Mouse (Mus musculus): ENCODE data around the gene Ift140. TPM values are rescaled to one million over a fixed set of nuclear protein-coding genes. Genes with fewer than 3 reads are reported as not detected.

The Ift140 gene
- polyA plus RNA-seq, 1 experiment from 2014 or later, result 28.4 TPM

DNA sequence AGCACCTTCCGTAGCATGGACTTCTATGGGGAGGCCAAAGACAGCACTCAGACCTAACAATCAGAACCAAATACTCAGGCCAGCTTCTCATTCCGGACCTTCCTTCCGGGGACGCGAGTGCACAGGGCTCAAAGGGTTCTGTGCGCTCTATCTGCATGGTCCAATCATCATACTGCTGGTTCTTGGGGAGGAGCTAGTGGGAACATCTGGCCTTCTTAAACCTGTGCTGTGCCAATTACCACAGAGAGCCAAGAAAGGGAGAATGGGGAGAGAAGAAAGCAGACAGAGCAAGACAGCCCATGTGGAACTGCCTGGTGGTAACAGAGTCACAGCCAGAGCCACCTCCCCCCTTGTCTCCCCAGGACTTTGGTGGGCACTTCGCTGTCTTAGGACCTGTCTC is 50.7 kb downstream of the Ift140 start:
- Histone ChIP-seq H3K9ac (replicated peaks; ENCODE audit: low read depth, low read length) (no peak overlapping the region), H3K27ac (ENCODE audit: low read length) (no peak overlapping the region), H3K4me1 (replicated peaks; ENCODE audit: control insufficient read depth, insufficient read depth, low read length) (no peaks in the 10 kb centered on the region), H3K4me2 (ENCODE audit: low read length) (no peak overlapping the region), H3K27me3 (replicated peaks; ENCODE audit: control insufficient read depth, insufficient read depth, low read length) (no peaks in the 10 kb centered on the region), H3K9me3 (ENCODE audit: control insufficient read depth, low read length) (no peaks in the 10 kb centered on the region), H3K36me3 (ENCODE audit: control insufficient read depth, insufficient read depth) (peaks cover 8% of the 10 kb centered on the region; the same call in 1 of the 2 replicates), H3K4me3 (replicated peaks; ENCODE audit: low read length) (no peak overlapping the region)
- ATAC-seq, result no peak
- WGBS, result 90% methylated on average over 7 of the region's 7 CpGs

DNA sequence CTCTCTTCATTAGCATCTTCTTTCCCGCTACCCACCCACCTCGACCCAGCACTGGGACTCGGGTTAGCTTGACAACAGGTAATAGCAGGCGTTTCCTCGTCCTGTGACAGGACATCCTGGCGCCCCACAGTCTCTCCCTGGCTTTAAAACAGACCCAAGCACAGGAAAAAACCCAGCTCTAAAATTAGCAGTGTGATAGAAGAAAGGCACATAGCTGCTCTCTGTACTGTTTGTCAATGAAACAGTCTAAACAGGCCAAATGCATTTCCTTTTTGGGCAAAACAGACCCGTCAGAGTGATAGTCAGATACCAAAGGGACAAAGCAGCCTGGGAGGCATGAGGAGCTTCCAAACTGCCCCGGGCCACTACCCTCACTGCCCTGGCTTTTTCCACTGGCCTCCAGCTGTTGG is 51.6 kb downstream of the Ift140 start:
- H3K4me1 ChIP-seq (replicated peaks; ENCODE audit: control insufficient read depth, insufficient read depth, low read length), result no peaks in the 10 kb centered on the region
- no peak overlapping the region for H3K27ac ChIP-seq (ENCODE audit: low read length)
- no peak for ATAC-seq
- 77% methylated on average over 8 of the region's 8 CpGs for WGBS
- H3K4me3 ChIP-seq (replicated peaks; ENCODE audit: low read length), result no peak overlapping the region
- peaks cover 5% of the 10 kb centered on the region; the same call in 1 of the 2 replicates for H3K36me3 ChIP-seq (ENCODE audit: control insufficient read depth, insufficient read depth)
- H3K4me2 ChIP-seq (ENCODE audit: low read length), result no peak overlapping the region
- no peak overlapping the region for H3K9ac ChIP-seq (replicated peaks; ENCODE audit: low read depth, low read length)
- no peaks in the 10 kb centered on the region for H3K27me3 ChIP-seq (replicated peaks; ENCODE audit: control insufficient read depth, insufficient read depth, low read length)
- H3K9me3 ChIP-seq (ENCODE audit: control insufficient read depth, low read length), result no peaks in the 10 kb centered on the region

DNA sequence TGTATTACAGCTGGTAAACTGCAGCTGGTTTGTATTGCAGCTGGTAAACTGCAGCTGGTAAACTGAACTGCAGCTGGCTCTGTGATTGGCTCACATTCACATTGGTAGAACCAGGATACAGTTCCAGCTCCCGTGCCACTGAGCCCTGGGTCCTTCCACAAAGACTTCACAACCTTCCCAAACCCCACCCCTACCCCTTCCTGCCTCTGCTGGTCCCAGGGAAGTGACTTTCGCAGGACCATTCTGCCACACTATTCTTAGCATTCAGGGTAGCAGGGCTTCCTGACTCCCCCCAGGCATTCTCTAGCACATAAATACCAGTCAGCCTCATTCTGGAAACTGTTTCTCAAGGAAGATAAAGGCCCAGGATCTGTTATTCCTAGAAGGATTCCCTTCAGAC is 52.8 kb downstream of the Ift140 start:
- Histone ChIP-seq H3K4me1 (replicated peaks; ENCODE audit: control insufficient read depth, insufficient read depth, low read length) (no peaks in the 10 kb centered on the region), H3K27ac (ENCODE audit: low read length) (no peak overlapping the region), H3K9ac (replicated peaks; ENCODE audit: low read depth, low read length) (no peak overlapping the region), H3K4me3 (replicated peaks; ENCODE audit: low read length) (no peak overlapping the region), H3K4me2 (ENCODE audit: low read length) (no peak overlapping the region), H3K27me3 (replicated peaks; ENCODE audit: control insufficient read depth, insufficient read depth, low read length) (no peaks in the 10 kb centered on the region), H3K9me3 (ENCODE audit: control insufficient read depth, low read length) (no peaks in the 10 kb centered on the region), H3K36me3 (ENCODE audit: control insufficient read depth, insufficient read depth) (0 out of 2 replicates have a peak, but pooled peaks cover 2% of the 10 kb centered on the region)
- ATAC-seq, result no peak
- 74% methylated on average over 2 of the region's 2 CpGs for WGBS

DNA sequence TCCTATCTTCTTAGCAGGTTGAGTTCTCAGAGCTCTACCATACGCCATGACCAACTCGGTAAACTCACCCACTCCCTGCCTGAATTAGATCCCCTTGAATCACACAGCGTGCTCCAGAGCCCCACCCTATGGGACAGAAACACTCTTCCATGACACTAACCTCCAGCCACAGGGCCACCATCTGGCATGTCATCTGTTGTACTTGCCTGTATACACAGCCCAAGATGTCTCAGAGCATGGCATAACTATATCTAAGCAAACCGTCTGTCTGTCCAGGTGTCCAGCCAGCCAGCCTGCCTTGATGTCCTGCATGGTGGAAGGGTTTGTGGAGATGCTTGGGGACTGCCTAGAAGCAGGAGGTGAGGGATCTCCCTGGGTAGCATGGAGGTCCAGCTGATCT is 61.0 kb downstream of the Ift140 start:
- ATAC-seq, result no peak
- H3K27ac ChIP-seq (ENCODE audit: low read length), result no peak overlapping the region
- no peaks in the 10 kb centered on the region for H3K36me3 ChIP-seq (ENCODE audit: control insufficient read depth, insufficient read depth)
- WGBS, result 85% methylated on average over 4 of the region's 4 CpGs
- no peak overlapping the region for H3K9ac ChIP-seq (replicated peaks; ENCODE audit: low read depth, low read length)
- H3K4me2 ChIP-seq (ENCODE audit: low read length), result no peak overlapping the region
- H3K4me3 ChIP-seq (replicated peaks; ENCODE audit: low read length), result no peak overlapping the region
- no peaks in the 10 kb centered on the region for H3K9me3 ChIP-seq (ENCODE audit: control insufficient read depth, low read length)
- no peaks in the 10 kb centered on the region for H3K27me3 ChIP-seq (replicated peaks; ENCODE audit: control insufficient read depth, insufficient read depth, low read length)
- H3K4me1 ChIP-seq (replicated peaks; ENCODE audit: control insufficient read depth, insufficient read depth, low read length), result peaks cover 14% of the 10 kb centered on the region

DNA sequence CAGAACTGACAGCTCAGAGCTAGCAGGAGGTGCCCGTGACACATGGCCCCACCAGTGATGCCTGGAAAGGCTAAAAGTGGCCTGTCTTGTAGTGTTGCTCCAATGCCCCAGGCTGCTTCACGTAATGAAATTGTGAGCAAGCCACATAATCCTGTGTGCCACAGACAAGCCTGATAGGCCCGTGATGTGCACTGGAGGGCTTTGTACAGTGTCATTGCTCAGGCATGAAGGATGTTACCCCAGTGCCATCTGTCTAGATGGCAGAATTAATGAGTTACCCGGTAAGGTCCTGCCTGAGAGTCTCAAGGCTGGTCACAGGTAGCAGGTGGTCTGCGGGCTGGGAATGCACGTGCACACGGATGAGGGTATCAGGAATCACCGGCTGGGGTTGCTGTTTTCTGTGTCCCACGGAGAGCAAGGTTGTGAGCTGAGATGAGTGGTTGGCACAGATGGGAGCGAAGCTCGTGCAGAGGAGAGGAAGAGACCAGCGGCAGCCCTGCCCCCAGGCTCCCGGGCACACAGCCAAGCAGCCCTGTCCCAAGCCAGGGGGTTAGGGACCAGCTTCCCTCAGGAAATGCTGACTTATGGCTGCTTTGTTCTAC is 62.0 kb downstream of the Ift140 start:
- Histone ChIP-seq H3K9ac (replicated peaks; ENCODE audit: low read depth, low read length) (0 out of 2 replicates have a peak overlapping the region, but pooled peaks have one; percentile 5), H3K4me3 (replicated peaks; ENCODE audit: low read length) (no peak overlapping the region), H3K36me3 (ENCODE audit: control insufficient read depth, insufficient read depth) (no peaks in the 10 kb centered on the region), H3K4me1 (replicated peaks; ENCODE audit: control insufficient read depth, insufficient read depth, low read length) (peaks cover 14% of the 10 kb centered on the region), H3K27ac (ENCODE audit: low read length) (peak overlapping the region; percentile 16; the same call in 1 of the 2 replicates), H3K4me2 (ENCODE audit: low read length) (no peak overlapping the region), H3K9me3 (ENCODE audit: control insufficient read depth, low read length) (no peaks in the 10 kb centered on the region), H3K27me3 (replicated peaks; ENCODE audit: control insufficient read depth, insufficient read depth, low read length) (no peaks in the 10 kb centered on the region)
- peak; percentile 55; the same call in 1 of the 2 replicates for ATAC-seq
- 50% methylated on average over 13 of the region's 13 CpGs for WGBS

DNA sequence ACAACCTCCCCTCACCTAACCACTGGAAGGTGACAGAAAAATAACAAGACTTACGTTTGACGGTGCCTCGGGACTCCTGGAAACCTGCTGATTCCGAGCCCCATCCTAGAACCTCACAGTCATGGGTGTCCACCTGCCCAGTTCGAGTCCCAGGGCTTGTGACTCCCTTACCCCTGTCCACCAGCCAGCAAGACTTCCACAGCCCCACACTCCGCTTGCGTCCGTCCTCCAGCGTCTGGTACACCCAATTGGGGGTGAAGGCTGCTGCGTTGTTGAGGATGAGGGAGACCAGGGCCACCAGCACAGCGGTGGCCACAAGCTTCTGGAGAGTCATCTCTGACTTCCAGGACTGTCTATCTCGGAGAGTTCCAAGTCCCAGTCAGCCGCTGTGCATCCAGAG is 64.3 kb downstream of the Ift140 start:
- no peak overlapping the region for H3K9ac ChIP-seq (replicated peaks; ENCODE audit: low read depth, low read length)
- no peak for ATAC-seq
- H3K9me3 ChIP-seq (ENCODE audit: control insufficient read depth, low read length), result no peaks in the 10 kb centered on the region
- H3K4me3 ChIP-seq (replicated peaks; ENCODE audit: low read length), result peak overlapping the region; percentile 22; the same call in 1 of the 2 replicates
- H3K4me1 ChIP-seq (replicated peaks; ENCODE audit: control insufficient read depth, insufficient read depth, low read length), result peaks cover 14% of the 10 kb centered on the region
- no peaks in the 10 kb centered on the region for H3K36me3 ChIP-seq (ENCODE audit: control insufficient read depth, insufficient read depth)
- no peaks in the 10 kb centered on the region for H3K27me3 ChIP-seq (replicated peaks; ENCODE audit: control insufficient read depth, insufficient read depth, low read length)
- no peak overlapping the region for H3K27ac ChIP-seq (ENCODE audit: low read length)
- no peak overlapping the region for H3K4me2 ChIP-seq (ENCODE audit: low read length)
- 88% methylated on average over 13 of the region's 13 CpGs for WGBS

DNA sequence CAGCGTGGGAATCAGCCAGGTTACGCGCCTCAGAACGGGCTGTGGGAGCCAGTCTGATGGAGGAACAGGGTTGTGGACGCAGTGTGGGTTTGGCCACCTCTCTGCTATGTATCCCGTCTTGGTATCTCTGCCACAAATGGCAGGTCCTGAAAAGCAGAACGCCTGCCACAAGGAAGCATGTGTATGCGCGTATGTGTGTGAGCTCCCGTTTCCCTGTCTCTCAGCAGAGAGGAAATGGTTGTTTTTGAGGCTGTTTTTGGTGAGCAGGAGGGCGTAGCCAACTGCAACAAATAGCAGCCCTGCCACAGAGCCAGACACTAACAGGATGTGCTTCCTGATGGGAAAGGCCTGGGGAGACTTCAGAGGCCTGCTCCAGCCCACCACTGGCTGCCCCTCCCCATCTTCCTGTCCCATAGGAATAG is 65.1 kb downstream of the Ift140 start:
- Histone ChIP-seq H3K9me3 (ENCODE audit: control insufficient read depth, low read length) (no peaks in the 10 kb centered on the region), H3K4me1 (replicated peaks; ENCODE audit: control insufficient read depth, insufficient read depth, low read length) (peaks cover 14% of the 10 kb centered on the region), H3K9ac (replicated peaks; ENCODE audit: low read depth, low read length) (no peak overlapping the region), H3K27ac (ENCODE audit: low read length) (peak overlapping the region; percentile 15; the same call in 1 of the 2 replicates), H3K36me3 (ENCODE audit: control insufficient read depth, insufficient read depth) (no peaks in the 10 kb centered on the region), H3K27me3 (replicated peaks; ENCODE audit: control insufficient read depth, insufficient read depth, low read length) (no peaks in the 10 kb centered on the region), H3K4me2 (ENCODE audit: low read length) (no peak overlapping the region), H3K4me3 (replicated peaks; ENCODE audit: low read length) (peak overlapping the region; percentile 22)
- ATAC-seq, result no peak
- WGBS, result 87% methylated on average over 11 of the region's 11 CpGs

DNA sequence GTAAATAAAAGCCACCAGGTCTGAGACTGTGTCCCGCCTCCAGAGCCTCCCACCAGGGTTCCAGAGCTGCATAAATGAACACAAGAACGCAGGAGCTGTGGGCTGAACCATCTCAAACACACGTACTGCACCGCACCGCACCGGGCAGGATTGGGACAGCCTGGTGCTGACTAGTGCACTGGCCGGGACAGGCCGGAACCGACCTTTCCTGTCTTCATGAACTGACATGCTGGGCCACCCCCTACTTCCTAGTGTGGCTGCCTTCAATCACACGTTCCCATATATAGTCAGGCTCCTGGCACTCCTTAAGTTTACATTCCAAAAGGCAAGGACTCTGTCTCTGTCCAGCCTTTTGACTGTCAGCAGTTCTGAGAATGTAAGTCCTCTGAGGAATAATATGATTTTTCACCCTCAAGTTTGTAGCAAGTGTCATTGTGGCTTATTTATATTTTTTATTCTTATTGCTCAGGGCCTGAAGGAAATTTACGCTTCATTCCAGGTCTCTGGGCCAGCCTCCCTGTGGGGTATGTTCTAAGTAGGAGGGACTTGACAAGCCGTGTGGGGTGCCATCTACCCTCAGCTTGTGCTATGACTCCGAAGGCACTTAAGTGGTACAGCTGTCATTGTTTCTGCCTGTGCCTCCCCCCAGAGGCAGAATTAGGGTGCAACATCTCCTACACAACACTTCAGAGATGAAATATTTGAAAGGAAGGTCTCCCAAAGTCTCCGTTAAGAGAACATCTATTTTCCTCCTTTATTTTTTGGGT is 66.4 kb downstream of the Ift140 start:
- 83% methylated on average over 14 of the region's 14 CpGs for WGBS
- H3K36me3 ChIP-seq (ENCODE audit: control insufficient read depth, insufficient read depth), result no peaks in the 10 kb centered on the region
- H3K4me1 ChIP-seq (replicated peaks; ENCODE audit: control insufficient read depth, insufficient read depth, low read length), result peaks cover 11% of the 10 kb centered on the region
- ATAC-seq, result no peak
- H3K27me3 ChIP-seq (replicated peaks; ENCODE audit: control insufficient read depth, insufficient read depth, low read length), result no peaks in the 10 kb centered on the region
- no peak overlapping the region for H3K9ac ChIP-seq (replicated peaks; ENCODE audit: low read depth, low read length)
- no peaks in the 10 kb centered on the region for H3K9me3 ChIP-seq (ENCODE audit: control insufficient read depth, low read length)
- no peak overlapping the region for H3K4me2 ChIP-seq (ENCODE audit: low read length)
- H3K4me3 ChIP-seq (replicated peaks; ENCODE audit: low read length), result no peak overlapping the region
- no peak overlapping the region for H3K27ac ChIP-seq (ENCODE audit: low read length)

DNA sequence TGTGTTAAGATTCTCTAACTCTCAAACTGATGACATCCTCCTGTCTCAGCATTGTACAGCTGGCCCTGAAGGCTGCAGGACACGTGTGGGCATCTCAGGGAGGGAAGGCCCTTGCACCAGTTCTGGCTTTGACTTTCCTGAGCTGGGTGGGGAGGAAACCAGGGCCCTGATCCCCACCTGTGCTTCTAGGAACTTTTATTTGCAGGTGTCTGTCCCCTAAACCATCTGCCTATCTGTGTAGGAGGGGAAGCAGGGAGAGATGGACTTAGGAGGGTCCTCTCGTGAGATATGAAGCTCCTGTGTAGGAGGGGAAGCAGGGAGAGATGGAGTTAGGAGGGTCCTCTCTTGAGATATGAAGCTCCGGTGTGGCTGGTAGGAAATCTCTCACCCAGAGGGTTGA is 67.0 kb downstream of the Ift140 start:
- no peak overlapping the region for H3K27ac ChIP-seq (ENCODE audit: low read length)
- ATAC-seq, result no peak
- peaks cover 6% of the 10 kb centered on the region for H3K4me1 ChIP-seq (replicated peaks; ENCODE audit: control insufficient read depth, insufficient read depth, low read length)
- no peaks in the 10 kb centered on the region for H3K9me3 ChIP-seq (ENCODE audit: control insufficient read depth, low read length)
- no peaks in the 10 kb centered on the region for H3K36me3 ChIP-seq (ENCODE audit: control insufficient read depth, insufficient read depth)
- no peak overlapping the region for H3K9ac ChIP-seq (replicated peaks; ENCODE audit: low read depth, low read length)
- H3K4me3 ChIP-seq (replicated peaks; ENCODE audit: low read length), result no peak overlapping the region
- no peak overlapping the region for H3K4me2 ChIP-seq (ENCODE audit: low read length)
- no peaks in the 10 kb centered on the region for H3K27me3 ChIP-seq (replicated peaks; ENCODE audit: control insufficient read depth, insufficient read depth, low read length)
- 82% methylated on average over 3 of the region's 3 CpGs for WGBS
